Mouse (Mus musculus) myocyte (in vitro differentiated cells): ENCODE data around the gene Ano8.

Experiments
- E2F4 ChIP-seq: IDR thresholded peaks from one replicate; pipeline ENCODE4 v1.6.1; 2011; ENCODE audit warnings: mild to moderate bottlenecking, control low read depth, moderate library complexity; ENCODE audit not compliant: insufficient read depth
- MAX ChIP-seq: IDR thresholded peaks from one replicate; pipeline ENCODE4 v1.6.1; 2011; ENCODE audit warnings: low read depth, mild to moderate bottlenecking, control low read depth
- MYOD1 ChIP-seq, 3 experiments: IDR thresholded peaks; one replicate each; pipeline ENCODE4 v1.6.1; 2011; ENCODE audit warnings: control low read depth in 2 of 3, low read depth in 2 of 3, mild to moderate bottlenecking in 2 of 3, moderate library complexity in 1 of 3; ENCODE audit not compliant: insufficient read length in 2 of 3, control insufficient read depth in 1 of 3
- MYOG ChIP-seq, 3 experiments: IDR thresholded peaks; one replicate each; pipeline ENCODE4 v1.6.1; 2011; ENCODE audit warnings: control low read depth in 2 of 3, low read depth in 2 of 3, mild to moderate bottlenecking in 2 of 3; ENCODE audit not compliant: insufficient read length in 2 of 3, control insufficient read depth in 1 of 3, insufficient read depth in 1 of 3
- POLR2A ChIP-seq: IDR thresholded peaks from one replicate; pipeline ENCODE4 v1.6.1; 2011; ENCODE audit warnings: low read depth, mild to moderate bottlenecking, control low read depth, moderate library complexity; ENCODE audit not compliant: insufficient read length
- POLR2AphosphoS2 ChIP-seq: IDR thresholded peaks from one replicate; pipeline ENCODE4 v1.6.1; 2011; ENCODE audit warnings: low read depth, control low read depth; ENCODE audit not compliant: insufficient read length
- REST ChIP-seq: IDR thresholded peaks from one replicate; pipeline ENCODE4 v1.6.1; 2011; ENCODE audit warnings: mild to moderate bottlenecking, control low read depth, moderate library complexity; ENCODE audit not compliant: insufficient read depth, insufficient read length
- SRF ChIP-seq: IDR thresholded peaks from one replicate; pipeline ENCODE4 v1.6.1; 2011; ENCODE audit warnings: low read depth; ENCODE audit not compliant: control insufficient read depth, insufficient read length
- TCF12 ChIP-seq: IDR thresholded peaks from one replicate; pipeline ENCODE4 v1.6.1; 2011; ENCODE audit warnings: mild to moderate bottlenecking, control low read depth; ENCODE audit not compliant: poor library complexity, insufficient read depth, severe bottlenecking
- USF1 ChIP-seq: IDR thresholded peaks from one replicate; pipeline ENCODE4 v1.6.1; 2011; ENCODE audit warnings: low read depth, mild to moderate bottlenecking, control low read depth, moderate library complexity

- TF ChIP-seq MYOD1 (IDR thresholded peaks at IDR 0.05; ENCODE audit: control insufficient read depth in 1 of 3, insufficient read length in 2 of 3, low read depth in 2 of 3): no peak
- TF ChIP-seq POLR2A: no peak
- no peak for TF ChIP-seq TCF12
- no peak for TF ChIP-seq MAX
- no peak for TF ChIP-seq E2F4
- no peak for TF ChIP-seq USF1
- no peak for TF ChIP-seq MYOG (IDR thresholded peaks at IDR 0.05; ENCODE audit: control insufficient read depth in 1 of 3, insufficient read depth in 1 of 3, insufficient read length in 2 of 3, low read depth in 2 of 3)
- no peak for TF ChIP-seq POLR2AphosphoS2
- no peak for TF ChIP-seq REST
- no peak for TF ChIP-seq SRF
These were observed 370 bp upstream of the Ano8 start for GRCm38 (mm10) chr8:71486136-71486529.
